Mouse (Mus musculus) heart, adult 2 months (tissue): ENCODE measurements at regions not wholly inside any gene's neighbourhood (a gene's known extent, or its start where the extent isn't known, plus 50 kb on each side); places are given as distances from the start of the nearest gene placed in this dataset.

ENCODE experiments used
- DNase-seq, 2 experiments: peaks; one replicate each; pipeline ENCODE4 v3.0.0; 2021
- H3K27ac ChIP-seq: fragments of 200-600 bp; 2 replicates; pipeline ENCODE4 v1.8.1; 2022
- H3K27me3 ChIP-seq: fragments of 200-500 bp; 2 replicates; pipeline ENCODE4 v1.6.1; 2012; ENCODE audit warnings: mild to moderate bottlenecking, low read length, inconsistent platforms, mixed read lengths; ENCODE audit not compliant: control insufficient read depth, insufficient read depth
- H3K36me3 ChIP-seq: fragments of 200-500 bp; 2 replicates; pipeline ENCODE4 v1.6.1; 2012; ENCODE audit warnings: low read length, inconsistent platforms; ENCODE audit not compliant: control insufficient read depth, insufficient read depth
- H3K4me1 ChIP-seq: fragments of 200-500 bp; 2 replicates; pipeline ENCODE4 v1.6.1; 2011; ENCODE audit warnings: low read length; ENCODE audit not compliant: control insufficient read depth, insufficient read depth
- H3K4me3 ChIP-seq: fragments of 200-600 bp; 2 replicates; pipeline ENCODE4 v1.8.1; 2022
- H3K79me2 ChIP-seq: fragments of 200-500 bp; replicated peaks from 2 replicates; pipeline ENCODE4 v1.6.1; 2012; ENCODE audit warnings: mild to moderate bottlenecking, inconsistent platforms, low read length, moderate library complexity, mixed read lengths; ENCODE audit not compliant: control insufficient read depth, insufficient read depth
- H3K9ac ChIP-seq: fragments of 200-500 bp; 2 replicates; pipeline ENCODE4 v1.6.1; 2012; ENCODE audit warnings: low read depth, mild to moderate bottlenecking, control low read depth, inconsistent platforms, low read length, mixed read lengths
- CTCF ChIP-seq: fragments of 200-600 bp; IDR thresholded peaks from 2 replicates; pipeline ENCODE4 v1.8.1; 2022; ENCODE audit warnings: antibody characterized with exemption, mild to moderate bottlenecking, moderate library complexity
- EP300 ChIP-seq: fragments of 200-500 bp; IDR thresholded peaks from 2 replicates; pipeline ENCODE4 v1.6.1; 2011; ENCODE audit warnings: low read depth, low read length, control low read depth; ENCODE audit not compliant: insufficient read depth
- POLR2A ChIP-seq: fragments of 200-500 bp; IDR thresholded peaks from 2 replicates; pipeline ENCODE4 v1.6.1; 2011; ENCODE audit warnings: mild to moderate bottlenecking, low read depth, low read length, control low read depth; ENCODE audit not compliant: insufficient read depth
- WGBS: fragments of 180-500 bp; shearing (Covaris S2); methylation state at CpG from one replicate; pipeline ENCODE4 v1.1.7; 2018; 5-methylcytosine and 5-hydroxymethylcytosine counted together
- intact Hi-C: fragments of 180-260 bp; cut with DNase I; formaldehyde crosslinking; loops from one replicate; pipeline ENCODE4 v1.15.1; 2025

DNA sequence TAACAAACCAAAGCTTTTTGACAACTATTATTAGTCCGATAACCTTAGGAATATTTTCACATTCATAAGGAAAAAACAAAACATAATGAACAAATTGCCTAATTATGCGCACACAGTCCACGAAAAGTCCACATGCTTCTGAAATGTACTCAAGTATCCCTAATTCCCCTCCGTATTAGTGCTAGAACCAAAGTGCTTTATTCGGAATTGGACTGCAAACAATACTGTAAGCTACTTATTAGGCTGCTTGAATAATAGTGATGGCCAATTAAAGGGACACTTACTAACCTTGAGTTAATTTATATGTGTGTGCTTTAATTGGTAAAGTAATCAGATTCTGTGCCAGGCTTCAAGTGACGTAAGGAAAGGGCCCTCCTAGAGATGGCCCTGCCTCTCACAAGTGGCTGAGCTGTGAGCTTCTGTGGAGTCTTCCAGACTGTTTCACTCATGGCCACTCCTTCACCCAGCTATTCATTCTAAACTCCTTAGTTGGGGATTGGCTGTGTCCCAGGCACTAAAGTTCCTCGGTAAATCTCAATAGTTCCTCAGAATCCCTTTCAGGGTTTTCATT lies 132.2 kb upstream of the Elac2 start:
- 87% methylated on average over 7 of the region's 7 CpGs for WGBS
- Histone ChIP-seq H3K4me3 (no peak overlapping the region), H3K4me1 (no peaks in the 10 kb centered on the region), H3K9ac (no peak overlapping the region), H3K27ac (no peak overlapping the region), H3K36me3 (no peaks in the 10 kb centered on the region), H3K79me2 (no peaks in the 10 kb centered on the region), H3K27me3 (no peaks in the 10 kb centered on the region)
- TF ChIP-seq POLR2A (no peak), CTCF (no peak), EP300 (no peak)
- DNase-seq = no peak
- intact Hi-C loops = no loop called here

DNA sequence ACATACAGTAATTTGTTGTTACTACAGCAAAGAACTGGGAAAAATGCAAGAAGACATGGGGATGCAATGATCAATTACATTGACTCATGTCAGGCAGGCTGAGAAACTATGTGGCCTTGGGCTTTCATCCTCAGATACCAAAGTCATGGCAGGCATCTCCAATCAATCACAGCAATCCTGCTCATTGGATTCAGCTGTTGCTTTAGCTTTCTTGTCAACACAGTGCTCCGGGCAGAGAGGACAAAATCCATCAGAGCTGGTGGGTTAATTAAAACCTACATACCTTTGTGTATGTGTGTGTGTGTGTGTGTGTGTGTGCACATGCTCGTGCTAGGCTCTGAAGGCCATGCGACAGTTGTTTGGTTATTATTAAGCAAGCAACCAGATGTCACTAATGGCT lies 119.2 kb upstream of the Elac2 start:
- H3K4me3 ChIP-seq = no peak overlapping the region
- H3K9ac ChIP-seq = no peak overlapping the region
- H3K27ac ChIP-seq = no peak overlapping the region
- no peaks in the 10 kb centered on the region for H3K79me2 ChIP-seq
- H3K4me1 ChIP-seq = no peaks in the 10 kb centered on the region
- no peak for DNase-seq
- H3K27me3 ChIP-seq = no peaks in the 10 kb centered on the region
- TF ChIP-seq EP300 (no peak), POLR2A (no peak), CTCF (no peak)
- no peaks in the 10 kb centered on the region for H3K36me3 ChIP-seq
- WGBS = 75% methylated on average over 3 of the region's 3 CpGs
- intact Hi-C loops = no loop called here

DNA sequence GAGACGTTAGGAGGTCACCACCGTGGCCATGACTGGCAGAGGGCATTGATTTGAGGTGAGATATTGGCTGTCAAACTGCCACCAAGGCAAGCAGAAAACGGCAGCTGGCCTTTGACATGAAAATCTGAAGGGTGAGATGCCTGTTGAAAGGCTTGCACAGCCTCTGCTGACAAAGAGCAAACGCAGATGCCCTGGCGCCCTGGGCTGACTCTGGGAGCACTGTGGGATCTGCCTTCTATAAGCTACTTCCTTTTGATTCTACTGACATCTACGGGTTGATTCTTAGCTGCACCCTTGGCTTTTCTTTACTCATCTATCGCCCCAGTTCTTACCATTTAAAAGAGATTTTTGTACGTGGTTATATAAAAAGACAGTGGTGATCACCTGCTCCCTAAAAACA lies 98.2 kb upstream of the Elac2 start:
- Histone ChIP-seq H3K79me2 (no peaks in the 10 kb centered on the region), H3K27ac (no peak overlapping the region), H3K9ac (no peak overlapping the region), H3K36me3 (no peaks in the 10 kb centered on the region), H3K27me3 (no peaks in the 10 kb centered on the region), H3K4me1 (no peaks in the 10 kb centered on the region), H3K4me3 (no peak overlapping the region)
- WGBS = 24% methylated on average over 8 of the region's 8 CpGs
- intact Hi-C loops = no loop called here
- DNase-seq = no peak
- TF ChIP-seq EP300 (no peak), CTCF (no peak), POLR2A (no peak)

DNA sequence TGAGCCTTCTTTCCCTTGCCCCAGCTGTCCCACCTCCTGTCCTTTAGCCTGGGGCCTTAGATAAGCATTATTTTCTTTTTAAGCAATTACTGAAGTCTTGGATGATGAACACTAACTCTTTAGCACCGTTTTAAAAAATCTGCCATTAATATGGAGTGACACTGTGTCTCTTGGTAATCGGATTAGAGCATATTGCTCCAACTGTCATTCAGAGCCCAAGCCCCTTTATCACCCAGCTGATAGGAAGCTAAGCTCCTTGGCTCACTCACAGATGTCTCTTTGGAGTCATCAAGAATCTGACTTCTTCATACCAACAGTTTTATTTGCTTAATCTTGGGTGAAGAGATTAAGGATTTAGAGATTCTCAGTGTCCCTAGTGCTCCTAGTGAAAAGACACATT lies 94.3 kb upstream of the Elac2 start:
- no peaks in the 10 kb centered on the region for H3K27me3 ChIP-seq
- WGBS = 41% methylated on average over 2 of the region's 2 CpGs
- H3K4me1 ChIP-seq = no peaks in the 10 kb centered on the region
- H3K9ac ChIP-seq = no peak overlapping the region
- no peak overlapping the region for H3K27ac ChIP-seq
- no peak for DNase-seq
- TF ChIP-seq CTCF (no peak), POLR2A (no peak), EP300 (no peak)
- intact Hi-C loops = no loop called here
- H3K79me2 ChIP-seq = no peaks in the 10 kb centered on the region
- no peaks in the 10 kb centered on the region for H3K36me3 ChIP-seq
- H3K4me3 ChIP-seq = no peak overlapping the region

DNA sequence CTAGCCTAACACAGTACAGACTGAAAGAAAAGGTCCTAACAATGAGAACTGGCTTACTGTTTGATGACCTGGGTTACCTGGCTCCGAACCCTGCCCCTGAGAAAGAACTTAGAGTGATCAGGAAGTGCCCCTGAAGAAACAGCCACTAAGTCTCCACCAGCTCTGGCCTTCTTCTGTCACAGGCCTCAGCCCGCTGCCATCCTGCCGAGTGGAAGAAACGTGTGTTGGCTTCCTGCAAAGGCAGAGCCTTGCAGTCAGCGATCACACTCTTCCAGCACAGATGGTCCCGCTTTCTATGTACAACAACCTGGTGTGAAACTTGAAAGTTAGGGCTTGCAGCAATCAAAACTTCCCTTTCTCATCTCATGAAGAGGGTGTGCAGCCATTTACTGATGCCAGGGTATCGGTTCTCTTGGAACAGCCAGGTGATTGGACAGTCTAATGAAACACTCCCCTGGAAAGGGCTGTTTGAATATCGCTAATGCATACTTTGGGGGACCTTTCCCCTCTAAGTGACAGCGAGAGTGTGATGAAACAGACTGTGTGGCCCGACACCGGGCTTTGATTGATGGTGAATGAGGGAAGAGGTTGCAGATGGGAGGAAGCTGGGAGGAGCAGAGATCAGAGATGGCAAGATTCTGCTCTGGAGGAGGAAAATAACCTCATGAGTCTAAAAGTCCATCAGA lies 89.4 kb upstream of the Elac2 start:
- Histone ChIP-seq H3K79me2 (no peaks in the 10 kb centered on the region), H3K27me3 (no peaks in the 10 kb centered on the region), H3K9ac (no peak overlapping the region), H3K4me3 (no peak overlapping the region), H3K4me1 (no peaks in the 10 kb centered on the region), H3K36me3 (no peaks in the 10 kb centered on the region), H3K27ac (no peak overlapping the region)
- DNase-seq = no peak
- WGBS = 66% methylated on average over 11 of the region's 11 CpGs
- intact Hi-C loops = no loop called here
- no peak for TF ChIP-seq CTCF
- no peak for TF ChIP-seq EP300
- TF ChIP-seq POLR2A = no peak

DNA sequence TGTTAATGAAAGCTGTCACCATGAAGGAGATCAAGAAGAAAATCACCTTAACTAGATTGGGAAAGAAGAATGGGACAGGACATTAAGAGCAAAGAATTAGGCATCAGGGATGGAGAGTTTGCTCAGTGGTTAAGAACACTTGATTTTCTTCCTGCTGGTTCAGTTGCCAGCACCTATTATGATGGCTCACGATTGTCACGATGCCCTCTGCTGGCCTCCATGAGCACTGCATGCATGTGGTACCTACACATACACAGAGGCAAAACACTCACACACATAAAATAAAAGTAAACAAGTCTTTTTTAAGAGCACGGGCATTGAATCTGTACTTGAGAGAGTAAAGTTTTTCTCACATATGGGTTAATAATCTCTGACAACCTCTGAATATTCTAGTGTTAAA lies 88.1 kb upstream of the Elac2 start:
- Histone ChIP-seq H3K9ac (no peak overlapping the region), H3K27ac (no peak overlapping the region), H3K4me3 (no peak overlapping the region), H3K79me2 (no peaks in the 10 kb centered on the region), H3K27me3 (no peaks in the 10 kb centered on the region), H3K4me1 (no peaks in the 10 kb centered on the region), H3K36me3 (no peaks in the 10 kb centered on the region)
- intact Hi-C loops = no loop called here
- TF ChIP-seq EP300 = no peak
- TF ChIP-seq CTCF = peak; percentile 58
- no peak for DNase-seq
- 35% methylated on average over 3 of the region's 3 CpGs for WGBS
